Mouse (Mus musculus) MEL (cell line): ENCODE results near the gene Tgm2.

Source experiments
- CTCF ChIP-seq, 3 experiments: IDR thresholded peaks in 2 of 3; conservative IDR thresholded peaks in 1 of 3; 2 replicates each; pipeline ENCODE4 v1.5.1; 2011 to 2012; ENCODE audit warnings: low read length in 3 of 3, low read depth in 2 of 3, mild to moderate bottlenecking in 2 of 3, improper control_type of control experiment in 1 of 3, inconsistent platforms in 1 of 3, mixed read lengths in 1 of 3, moderate library complexity in 1 of 3; ENCODE audit not compliant: control insufficient read depth in 1 of 3, insufficient read depth in 1 of 3, poor library complexity in 1 of 3, severe bottlenecking in 1 of 3
- EP300 ChIP-seq, 2 experiments: IDR thresholded peaks; 2 replicates each; pipeline ENCODE4 v1.6.1; 2011; ENCODE audit warnings: improper control_type of control experiment in 2 of 2, low read length in 2 of 2, low read depth in 1 of 2, mild to moderate bottlenecking in 1 of 2
- ETS1 ChIP-seq: IDR thresholded peaks from 2 replicates; pipeline ENCODE4 v1.6.1; 2012; ENCODE audit warnings: low read depth, mild to moderate bottlenecking, inconsistent platforms, low read length, improper control_type of control experiment, moderate library complexity
- GATA1 ChIP-seq: IDR thresholded peaks from 2 replicates; pipeline ENCODE4 v1.6.1; 2011; ENCODE audit warnings: low read depth, low read length, improper control_type of control experiment
- POLR2A ChIP-seq, 2 experiments: IDR thresholded peaks; 2 replicates each; pipeline ENCODE4 v1.6.1; 2011 to 2012; ENCODE audit warnings: low read length in 2 of 2, mild to moderate bottlenecking in 2 of 2, control low read depth in 1 of 2, improper control_type of control experiment in 1 of 2, low read depth in 1 of 2, moderate library complexity in 1 of 2; ENCODE audit not compliant: control insufficient read depth in 1 of 2, insufficient read depth in 1 of 2, poor library complexity in 1 of 2
- RCOR1 ChIP-seq: IDR thresholded peaks from 2 replicates; pipeline ENCODE4 v1.6.1; 2012; ENCODE audit warnings: low read depth, mild to moderate bottlenecking, inconsistent platforms, low read length, improper control_type of control experiment
- SIN3A ChIP-seq: IDR thresholded peaks from 2 replicates; pipeline ENCODE4 v1.6.1; 2012; ENCODE audit warnings: low read length, improper control_type of control experiment, inconsistent platforms
- TBP ChIP-seq: IDR thresholded peaks from 2 replicates; pipeline ENCODE4 v1.8.0; 2011; ENCODE audit warnings: low read depth, low read length, improper control_type of control experiment
- USF2 ChIP-seq, 2 experiments: IDR thresholded peaks; 2 replicates each; pipeline ENCODE4 v1.6.1; 2011 to 2012; ENCODE audit warnings: improper control_type of control experiment in 2 of 2, low read length in 2 of 2, borderline replicate concordance in 1 of 2, inconsistent platforms in 1 of 2, low read depth in 1 of 2, mild to moderate bottlenecking in 1 of 2; ENCODE audit not compliant: insufficient read depth in 1 of 2
- ZMIZ1 ChIP-seq: IDR thresholded peaks from 2 replicates; pipeline ENCODE4 v1.6.1; 2012; ENCODE audit warnings: low read depth, mild to moderate bottlenecking, inconsistent platforms, low read length, improper control_type of control experiment, moderate library complexity

DNA sequence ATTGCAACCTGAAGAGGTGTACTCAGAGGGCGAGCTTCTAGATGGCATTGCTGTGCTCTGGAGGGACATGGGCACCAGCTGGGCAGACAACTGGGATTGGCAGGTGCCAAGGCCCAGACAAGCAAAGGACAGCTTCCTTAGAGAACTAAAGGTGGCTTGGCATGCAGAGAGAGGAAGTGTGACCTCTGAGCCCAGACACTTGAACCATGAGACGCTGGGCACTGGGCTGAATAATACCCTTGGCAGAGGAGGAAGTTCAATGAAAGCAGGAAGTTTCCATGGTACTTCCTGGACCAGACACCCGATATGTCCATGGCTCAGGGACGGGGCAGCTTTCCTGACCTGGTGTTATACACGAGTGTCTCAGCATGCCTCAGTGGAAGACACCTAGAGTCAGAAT lies 28.2 kb upstream of the Tgm2 start:
- no peak for TF ChIP-seq SIN3A
- no peak for TF ChIP-seq RCOR1
- no peak for TF ChIP-seq CTCF (IDR thresholded peaks at IDR 0.05 in 2 of 3, conservative IDR thresholded peaks at IDR 0.05 in 1 of 3; ENCODE audit: control insufficient read depth in 1 of 3, insufficient read depth in 1 of 3, low read depth in 2 of 3, low read length in 3 of 3, poor library complexity in 1 of 3, severe bottlenecking in 1 of 3)
- no peak for TF ChIP-seq POLR2A (IDR thresholded peaks at IDR 0.05; ENCODE audit: control insufficient read depth in 1 of 2, insufficient read depth in 1 of 2, low read depth in 1 of 2, low read length in 2 of 2, poor library complexity in 1 of 2)
- no peak for TF ChIP-seq EP300 (IDR thresholded peaks at IDR 0.05; ENCODE audit: low read depth in 1 of 2, low read length in 2 of 2)
- no peak for TF ChIP-seq ETS1
- no peak for TF ChIP-seq TBP
- no peak for TF ChIP-seq GATA1
- TF ChIP-seq USF2 (IDR thresholded peaks at IDR 0.05; ENCODE audit: borderline replicate concordance in 1 of 2, insufficient read depth in 1 of 2, low read depth in 1 of 2, low read length in 2 of 2) = no peak
- no peak for TF ChIP-seq ZMIZ1
